Mouse (Mus musculus) erythroblast, embryonic 14.5 days (primary cell): ENCODE measurements at regions not wholly inside any gene's neighbourhood (a gene's known extent, or its start where the extent isn't known, plus 50 kb on each side); places are given as distances from the start of the nearest gene placed in this dataset.

Experiments used
- GATA1 ChIP-seq: IDR thresholded peaks from 2 replicates; pipeline ENCODE4 v1.6.1; 2012; ENCODE audit warnings: low read length, inconsistent platforms, mixed read lengths
- TAL1 ChIP-seq: IDR thresholded peaks from 3 replicates; pipeline ENCODE4 v1.6.1; 2012; ENCODE audit warnings: low read length, inconsistent platforms, mixed read lengths

DNA sequence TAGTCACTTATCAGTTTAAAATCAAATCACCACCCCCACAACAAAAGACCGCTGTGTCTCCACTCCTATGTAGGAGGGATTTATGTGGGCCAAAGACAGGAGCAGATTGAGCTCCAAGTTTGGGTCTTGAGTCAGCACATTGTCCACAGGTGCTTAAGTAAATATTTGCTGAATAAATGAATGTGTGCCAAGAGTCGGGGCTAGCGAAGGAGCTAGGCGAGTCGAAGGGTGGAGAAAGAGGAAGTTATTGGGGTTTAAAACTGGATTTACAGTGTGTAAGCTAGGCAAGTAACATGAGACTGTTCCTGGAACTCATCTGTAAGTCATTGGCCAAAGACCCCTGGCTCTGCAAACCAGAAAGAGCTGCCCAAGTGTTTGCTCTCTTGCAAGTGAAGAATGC, 122.9 kb downstream of the Enc1 start:
- no peak for TF ChIP-seq TAL1
- no peak for TF ChIP-seq GATA1
